Mouse (Mus musculus): ENCODE measurements at regions not wholly inside any gene's neighbourhood (a gene's known extent, or its start where the extent isn't known, plus 50 kb on each side); places are given as distances from the start of the nearest gene placed in this dataset.
"Not testable (repeated sequence)": the region's sequence is repeated elsewhere in the genome, so short reads cannot be mapped to it uniquely, and the experiment has no call there.

- not testable (repeated sequence) for H3K4me2 ChIP-seq (ENCODE audit: low read length); H3K4me3 ChIP-seq (ENCODE audit: low read length); H3K27me3 ChIP-seq (replicated peaks; ENCODE audit: control insufficient read depth, insufficient read depth, low read length); H3K9me3 ChIP-seq (ENCODE audit: control insufficient read depth, low read length); H3K27ac ChIP-seq (ENCODE audit: low read depth, low read length); H3K9ac ChIP-seq (ENCODE audit: low read depth, low read length); H3K36me3 ChIP-seq (ENCODE audit: control insufficient read depth, insufficient read depth, low read length); ATAC-seq; H3K4me1 ChIP-seq (ENCODE audit: control insufficient read depth, insufficient read depth, low read depth, low read length)
- 91% methylated on average over 8 of the region's 8 CpGs for WGBS
These were observed 820.9 kb downstream of the Kcnt2 start for GRCm38 (mm10) chr1:141066830-141067229.

DNA sequence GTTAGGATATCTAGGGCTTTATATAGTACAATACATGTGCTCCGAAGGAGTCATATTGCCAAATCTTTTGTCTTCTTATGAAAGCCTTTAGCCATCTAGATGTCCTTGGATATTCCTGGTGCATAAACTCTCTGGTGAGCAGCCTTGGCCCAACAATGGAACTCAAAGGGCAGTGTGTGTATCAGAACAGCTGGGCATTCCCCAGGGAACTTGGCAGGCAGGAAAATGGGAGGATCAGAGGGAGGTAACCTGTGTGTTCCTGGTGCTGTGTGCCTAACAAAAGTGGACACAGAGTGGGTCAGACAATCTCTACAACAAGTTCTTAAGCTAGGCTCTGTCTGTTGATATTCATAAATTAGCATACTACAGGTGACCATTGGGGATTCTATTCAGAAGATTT, 851.6 kb downstream of the Kcnt2 start:
- ATAC-seq: no peak
- Histone ChIP-seq H3K27me3 (replicated peaks; ENCODE audit: control insufficient read depth, insufficient read depth, low read length) (no peaks in the 10 kb centered on the region), H3K4me1 (ENCODE audit: control insufficient read depth, insufficient read depth, low read depth, low read length) (no peaks in the 10 kb centered on the region), H3K36me3 (ENCODE audit: control insufficient read depth, insufficient read depth, low read length) (no peaks in the 10 kb centered on the region), H3K27ac (ENCODE audit: low read depth, low read length) (no peak overlapping the region), H3K9ac (ENCODE audit: low read depth, low read length) (no peak overlapping the region), H3K9me3 (ENCODE audit: control insufficient read depth, low read length) (no peaks in the 10 kb centered on the region), H3K4me3 (ENCODE audit: low read length) (no peak overlapping the region), H3K4me2 (ENCODE audit: low read length) (no peak overlapping the region)
- 87% methylated on average over 1 of the region's 1 CpGs for WGBS

DNA sequence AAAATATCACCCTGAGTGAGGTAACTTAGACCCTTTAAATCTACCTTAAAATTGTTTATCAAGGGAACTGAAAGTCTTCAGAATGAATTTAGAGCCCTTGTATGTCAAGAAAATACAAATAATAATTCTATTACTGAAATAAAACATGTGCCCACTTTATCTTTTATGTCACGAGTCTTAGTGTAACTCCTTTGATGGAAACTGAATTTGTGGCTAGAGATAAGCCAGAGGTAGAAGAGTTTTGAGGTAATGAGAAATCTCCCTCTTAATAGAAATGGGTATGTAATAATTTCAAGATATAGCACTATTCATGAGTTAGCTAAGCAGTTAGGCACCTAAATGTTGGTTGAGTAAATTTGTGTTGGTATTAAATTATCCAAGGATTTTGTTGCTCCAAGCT, 856.6 kb downstream of the Kcnt2 start:
- no peak overlapping the region for H3K9ac ChIP-seq (ENCODE audit: low read depth, low read length)
- no peaks in the 10 kb centered on the region for H3K36me3 ChIP-seq (ENCODE audit: control insufficient read depth, insufficient read depth, low read length)
- H3K27me3 ChIP-seq (replicated peaks; ENCODE audit: control insufficient read depth, insufficient read depth, low read length): no peaks in the 10 kb centered on the region
- WGBS: 87% methylated on average over 1 of the region's 1 CpGs
- no peak overlapping the region for H3K27ac ChIP-seq (ENCODE audit: low read depth, low read length)
- no peak for ATAC-seq
- H3K4me1 ChIP-seq (ENCODE audit: control insufficient read depth, insufficient read depth, low read depth, low read length): no peaks in the 10 kb centered on the region
- H3K9me3 ChIP-seq (ENCODE audit: control insufficient read depth, low read length): no peaks in the 10 kb centered on the region
- no peak overlapping the region for H3K4me2 ChIP-seq (ENCODE audit: low read length)
- no peak overlapping the region for H3K4me3 ChIP-seq (ENCODE audit: low read length)

DNA sequence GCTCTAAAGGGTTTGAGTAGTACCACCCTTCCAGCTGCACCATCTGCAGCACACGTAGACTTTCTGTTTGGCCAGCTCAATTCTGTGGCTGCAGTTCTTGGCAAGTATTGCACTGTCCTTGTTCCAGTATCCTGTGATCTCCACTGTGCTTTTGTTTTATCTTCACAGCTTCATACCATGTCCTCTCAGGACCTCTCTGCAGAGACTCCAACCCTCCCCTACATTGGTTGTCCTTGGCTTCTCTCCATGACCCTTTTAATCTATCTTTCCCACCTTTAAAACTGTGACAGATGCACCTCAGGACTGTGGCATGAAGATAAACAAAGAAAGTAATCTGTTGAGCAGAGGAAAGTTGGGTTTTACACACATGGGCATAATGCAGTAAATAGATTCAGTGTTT, 858.1 kb downstream of the Kcnt2 start:
- Histone ChIP-seq H3K9me3 (ENCODE audit: control insufficient read depth, low read length) (no peaks in the 10 kb centered on the region), H3K36me3 (ENCODE audit: control insufficient read depth, insufficient read depth, low read length) (no peaks in the 10 kb centered on the region), H3K27me3 (replicated peaks; ENCODE audit: control insufficient read depth, insufficient read depth, low read length) (no peaks in the 10 kb centered on the region), H3K4me1 (ENCODE audit: control insufficient read depth, insufficient read depth, low read depth, low read length) (no peaks in the 10 kb centered on the region), H3K4me3 (ENCODE audit: low read length) (no peak overlapping the region), H3K4me2 (ENCODE audit: low read length) (no peak overlapping the region), H3K27ac (ENCODE audit: low read depth, low read length) (no peak overlapping the region), H3K9ac (ENCODE audit: low read depth, low read length) (no peak overlapping the region)
- 52% methylated on average over 1 of the region's 1 CpGs for WGBS
- peak; percentile 37 for ATAC-seq

GRCm38 (mm10) chr1:141104633-141105032, 858.7 kb downstream of the Kcnt2 start:
- 87% methylated on average over 2 of the region's 2 CpGs for WGBS
- no peak overlapping the region for H3K27ac ChIP-seq (ENCODE audit: low read depth, low read length)
- no peaks in the 10 kb centered on the region for H3K4me1 ChIP-seq (ENCODE audit: control insufficient read depth, insufficient read depth, low read depth, low read length)
- no peaks in the 10 kb centered on the region for H3K27me3 ChIP-seq (replicated peaks; ENCODE audit: control insufficient read depth, insufficient read depth, low read length)
- H3K4me3 ChIP-seq (ENCODE audit: low read length): no peak overlapping the region
- no peaks in the 10 kb centered on the region for H3K9me3 ChIP-seq (ENCODE audit: control insufficient read depth, low read length)
- ATAC-seq: no peak
- H3K4me2 ChIP-seq (ENCODE audit: low read length): no peak overlapping the region
- no peaks in the 10 kb centered on the region for H3K36me3 ChIP-seq (ENCODE audit: control insufficient read depth, insufficient read depth, low read length)
- no peak overlapping the region for H3K9ac ChIP-seq (ENCODE audit: low read depth, low read length)

- 0 out of 2 replicates have a peak, but pooled peaks have one; percentile 34 for ATAC-seq
- H3K4me1 ChIP-seq (ENCODE audit: control insufficient read depth, insufficient read depth, low read depth, low read length): no peaks in the 10 kb centered on the region
- no peak overlapping the region for H3K9ac ChIP-seq (ENCODE audit: low read depth, low read length)
- H3K27ac ChIP-seq (ENCODE audit: low read depth, low read length): no peak overlapping the region
- H3K4me3 ChIP-seq (ENCODE audit: low read length): no peak overlapping the region
- no peaks in the 10 kb centered on the region for H3K36me3 ChIP-seq (ENCODE audit: control insufficient read depth, insufficient read depth, low read length)
- H3K27me3 ChIP-seq (replicated peaks; ENCODE audit: control insufficient read depth, insufficient read depth, low read length): no peaks in the 10 kb centered on the region
- H3K9me3 ChIP-seq (ENCODE audit: control insufficient read depth, low read length): no peaks in the 10 kb centered on the region
- 10% methylated on average over 2 of the region's 2 CpGs for WGBS
- H3K4me2 ChIP-seq (ENCODE audit: low read length): no peak overlapping the region
These were observed 891.0 kb downstream of the Kcnt2 start for GRCm38 (mm10) chr1:141136771-141137541.

GRCm38 (mm10) chr1:141140157-141140556, 894.2 kb downstream of the Kcnt2 start:
- H3K4me1 ChIP-seq (ENCODE audit: control insufficient read depth, insufficient read depth, low read depth, low read length); H3K4me2 ChIP-seq (ENCODE audit: low read length); H3K9me3 ChIP-seq (ENCODE audit: control insufficient read depth, low read length); H3K27ac ChIP-seq (ENCODE audit: low read depth, low read length); H3K4me3 ChIP-seq (ENCODE audit: low read length); H3K9ac ChIP-seq (ENCODE audit: low read depth, low read length); H3K27me3 ChIP-seq (replicated peaks; ENCODE audit: control insufficient read depth, insufficient read depth, low read length); H3K36me3 ChIP-seq (ENCODE audit: control insufficient read depth, insufficient read depth, low read length); ATAC-seq: not testable (repeated sequence)
- WGBS: 96% methylated on average over 19 of the region's 19 CpGs

DNA sequence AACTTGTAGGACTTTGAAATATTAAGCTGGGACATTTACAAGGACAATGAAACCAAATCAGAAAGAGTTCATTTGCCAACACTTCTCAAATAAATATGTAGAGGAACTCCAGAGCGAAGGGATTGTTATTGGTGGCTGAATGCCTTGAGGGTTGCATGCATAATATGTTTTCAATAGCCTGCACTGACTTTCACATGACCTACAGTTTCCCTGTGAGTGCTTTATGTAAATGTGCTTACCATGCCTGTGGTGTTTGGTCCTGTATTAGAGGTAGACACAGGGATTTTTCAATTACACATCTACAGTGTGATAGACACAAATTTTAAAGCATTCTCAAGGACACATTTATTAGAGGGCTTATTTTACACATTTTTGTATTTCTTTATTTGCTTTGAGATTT, 899.8 kb downstream of the Kcnt2 start:
- Histone ChIP-seq H3K9ac (ENCODE audit: low read depth, low read length) (no peak overlapping the region), H3K4me3 (ENCODE audit: low read length) (no peak overlapping the region), H3K9me3 (ENCODE audit: control insufficient read depth, low read length) (no peaks in the 10 kb centered on the region), H3K27me3 (replicated peaks; ENCODE audit: control insufficient read depth, insufficient read depth, low read length) (no peaks in the 10 kb centered on the region), H3K4me1 (ENCODE audit: control insufficient read depth, insufficient read depth, low read depth, low read length) (no peaks in the 10 kb centered on the region), H3K36me3 (ENCODE audit: control insufficient read depth, insufficient read depth, low read length) (no peaks in the 10 kb centered on the region), H3K4me2 (ENCODE audit: low read length) (no peak overlapping the region), H3K27ac (ENCODE audit: low read depth, low read length) (no peak overlapping the region)
- 16% methylated on average over 1 of the region's 1 CpGs for WGBS
- no peak for ATAC-seq

GRCm38 (mm10) chr1:141149899-141150298, 903.9 kb downstream of the Kcnt2 start:
- H3K36me3 ChIP-seq (ENCODE audit: control insufficient read depth, insufficient read depth, low read length): no peaks in the 10 kb centered on the region
- no peak overlapping the region for H3K27ac ChIP-seq (ENCODE audit: low read depth, low read length)
- no peaks in the 10 kb centered on the region for H3K9me3 ChIP-seq (ENCODE audit: control insufficient read depth, low read length)
- 95% methylated on average over 2 of the region's 2 CpGs for WGBS
- H3K27me3 ChIP-seq (replicated peaks; ENCODE audit: control insufficient read depth, insufficient read depth, low read length): no peaks in the 10 kb centered on the region
- H3K4me1 ChIP-seq (ENCODE audit: control insufficient read depth, insufficient read depth, low read depth, low read length): no peaks in the 10 kb centered on the region
- no peak for ATAC-seq
- no peak overlapping the region for H3K9ac ChIP-seq (ENCODE audit: low read depth, low read length)
- no peak overlapping the region for H3K4me2 ChIP-seq (ENCODE audit: low read length)
- H3K4me3 ChIP-seq (ENCODE audit: low read length): no peak overlapping the region

Measured in hindbrain, embryonic 16.5 days (tissue).